Mouse (Mus musculus) kidney, adult 2 months (tissue): ENCODE measurements around the gene Fam8a1. TPM values are rescaled to one million over a fixed set of nuclear protein-coding genes. Genes with fewer than 3 reads are reported as not detected.

Experiments used
- DNase-seq: peaks from one replicate; pipeline ENCODE4 v3.0.0; 2021
- H3K27ac ChIP-seq: fragments of 200-500 bp; 2 replicates; pipeline ENCODE4 v1.5.1; 2012; ENCODE audit warnings: low read depth, low read length, control low read depth, inconsistent platforms; ENCODE audit not compliant: insufficient read depth
- H3K27me3 ChIP-seq: fragments of 200-500 bp; replicated peaks from 2 replicates; pipeline ENCODE4 v1.6.1; 2012; ENCODE audit warnings: mild to moderate bottlenecking, moderate library complexity, low read length, inconsistent platforms; ENCODE audit not compliant: control insufficient read depth, insufficient read depth
- H3K36me3 ChIP-seq: fragments of 200-500 bp; 2 replicates; pipeline ENCODE4 v1.6.1; 2012; ENCODE audit warnings: mild to moderate bottlenecking, moderate library complexity, low read length, inconsistent platforms; ENCODE audit not compliant: control insufficient read depth, insufficient read depth
- H3K4me1 ChIP-seq: fragments of 200-500 bp; 2 replicates; pipeline ENCODE4 v1.6.1; 2011; ENCODE audit warnings: low read length; ENCODE audit not compliant: control insufficient read depth, insufficient read depth
- H3K4me3 ChIP-seq: fragments of 200-500 bp; 2 replicates; pipeline ENCODE4 v1.5.1; 2011; ENCODE audit warnings: mild to moderate bottlenecking, low read depth, low read length, control low read depth; ENCODE audit not compliant: insufficient read depth
- CTCF ChIP-seq: fragments of 200-500 bp; conservative IDR thresholded peaks from 2 replicates; pipeline ENCODE4 v1.5.1; 2011; ENCODE audit warnings: low read depth, mild to moderate bottlenecking, control low read depth, low read length, moderate library complexity, mixed read lengths; ENCODE audit not compliant: insufficient read depth, insufficient read length
- POLR2A ChIP-seq: fragments of 200-500 bp; IDR thresholded peaks from one replicate; pipeline ENCODE4 v1.6.1; 2011; ENCODE audit warnings: low read depth, low read length, control low read depth
- WGBS: fragments of 180-500 bp; shearing (Covaris S2); methylation state at CpG from one replicate; pipeline ENCODE4 v1.1.7; 2018; 5-methylcytosine and 5-hydroxymethylcytosine counted together
- polyA plus RNA-seq: library from polyadenylated mRNA; depleted of rRNA; stranded (reverse); fragments of >200 nt; gene quantifications from 2 replicates; pipeline ENCODE4 v1.2.3, GENCODE M21; 2012

Gene Fam8a1
- polyA plus RNA-seq, 1 experiment: 21.5 TPM

GRCm38 (mm10) chr13:46652671-46653070, 16.7 kb upstream of the Fam8a1 start:
- no peaks in the 10 kb centered on the region for H3K27me3 ChIP-seq
- H3K4me3 ChIP-seq: no peak overlapping the region
- TF ChIP-seq POLR2A: no peak
- TF ChIP-seq CTCF: no peak
- H3K27ac ChIP-seq: no peak overlapping the region
- no peaks in the 10 kb centered on the region for H3K4me1 ChIP-seq
- DNase-seq: no peak
- WGBS: 58% methylated on average over 7 of the region's 7 CpGs
- H3K36me3 ChIP-seq: no peaks in the 10 kb centered on the region

GRCm38 (mm10) chr13:46653671-46654070, 15.7 kb upstream of the Fam8a1 start:
- H3K27me3 ChIP-seq: no peaks in the 10 kb centered on the region
- 70% methylated on average over 4 of the region's 4 CpGs for WGBS
- no peak for DNase-seq
- no peaks in the 10 kb centered on the region for H3K36me3 ChIP-seq
- H3K4me1 ChIP-seq: no peaks in the 10 kb centered on the region
- TF ChIP-seq POLR2A (no peak), CTCF (no peak)
- no peak overlapping the region for H3K27ac ChIP-seq
- no peak overlapping the region for H3K4me3 ChIP-seq

- TF ChIP-seq POLR2A (no peak), CTCF (no peak)
- no peak for DNase-seq
- 85% methylated on average over 5 of the region's 5 CpGs for WGBS
- no peak overlapping the region for H3K27ac ChIP-seq
- no peak overlapping the region for H3K4me3 ChIP-seq
- no peaks in the 10 kb centered on the region for H3K36me3 ChIP-seq
- no peaks in the 10 kb centered on the region for H3K27me3 ChIP-seq
- no peaks in the 10 kb centered on the region for H3K4me1 ChIP-seq
Measured at GRCm38 (mm10) chr13:46654566-46654965, 14.8 kb upstream of the Fam8a1 start.

GRCm38 (mm10) chr13:46659211-46659610, 10.1 kb upstream of the Fam8a1 start:
- H3K27ac ChIP-seq: no peak overlapping the region
- H3K4me1 ChIP-seq: no peaks in the 10 kb centered on the region
- no peaks in the 10 kb centered on the region for H3K27me3 ChIP-seq
- no peak overlapping the region for H3K4me3 ChIP-seq
- DNase-seq: no peak
- WGBS: 92% methylated on average over 5 of the region's 5 CpGs
- H3K36me3 ChIP-seq: no peaks in the 10 kb centered on the region
- TF ChIP-seq CTCF: no peak
- TF ChIP-seq POLR2A: no peak

- no peak overlapping the region for H3K27ac ChIP-seq
- no peaks in the 10 kb centered on the region for H3K27me3 ChIP-seq
- no peak overlapping the region for H3K4me3 ChIP-seq
- peak; percentile 27 for DNase-seq
- WGBS: 29% methylated on average over 4 of the region's 4 CpGs
- H3K4me1 ChIP-seq: no peaks in the 10 kb centered on the region
- TF ChIP-seq POLR2A: no peak
- peak; percentile 41; the same call in 1 of the 2 replicates for TF ChIP-seq CTCF
- H3K36me3 ChIP-seq: no peaks in the 10 kb centered on the region
Measured at GRCm38 (mm10) chr13:46663461-46663964, 5.8 kb upstream of the Fam8a1 start.

GRCm38 (mm10) chr13:46669620-46670271, 424 bp downstream of the Fam8a1 start:
- Histone ChIP-seq H3K4me1 (peaks cover 8% of the 10 kb centered on the region; the same call in 1 of the 2 replicates), H3K36me3 (peaks cover 4% of the 10 kb centered on the region; the same call in 1 of the 2 replicates), H3K27ac (peak overlapping the region; percentile 21; the same call in 1 of the 2 replicates), H3K27me3 (no peaks in the 10 kb centered on the region), H3K4me3 (peak overlapping the region; percentile 62)
- DNase-seq: peak; percentile 14
- TF ChIP-seq POLR2A (no peak), CTCF (no peak)
- under 1% methylated on average over 90 of the region's 96 CpGs for WGBS

- Histone ChIP-seq H3K36me3 (peaks cover 4% of the 10 kb centered on the region; the same call in 1 of the 2 replicates), H3K27me3 (no peaks in the 10 kb centered on the region), H3K4me3 (peak overlapping the region; percentile 62), H3K27ac (no peak overlapping the region), H3K4me1 (peaks cover 10% of the 10 kb centered on the region; the same call in 1 of the 2 replicates)
- no peak for DNase-seq
- WGBS: 50% methylated on average over 9 of the region's 9 CpGs
- TF ChIP-seq POLR2A (no peak), CTCF (no peak)
Measured at GRCm38 (mm10) chr13:46670514-46670913, 1.2 kb downstream of the Fam8a1 start.
